Mouse (Mus musculus) limb, embryonic 14.5 days (tissue): ENCODE results near the gene Mex3a. TPM values are rescaled to one million over a fixed set of nuclear protein-coding genes. Genes with fewer than 3 reads are reported as not detected.

ENCODE experiments used
- ATAC-seq: fragments of 200-750 bp; cut with Nextera tagmentation; 2 replicates; pipeline ENCODE4 v1.8.0; 2017; ENCODE audit warnings: low read depth, moderate number of reproducible peaks, moderate TSS enrichment; ENCODE audit not compliant: low FRiP score
- DNase-seq: peaks from one replicate; pipeline ENCODE4 v3.0.0-alpha.2; 2015; ENCODE audit warnings: low spot score
- H3K27ac ChIP-seq: fragments of 300-500 bp; sonication (generic); replicated peaks from 2 replicates; pipeline ENCODE4 v1.5.1; 2014; ENCODE audit warnings: low read depth, mild to moderate bottlenecking, low read length, moderate library complexity, mixed read lengths
- H3K27me3 ChIP-seq: fragments of 300-500 bp; sonication (generic); 2 replicates; pipeline ENCODE4 v1.6.1; 2014; ENCODE audit warnings: low read length, mixed read lengths; ENCODE audit not compliant: control insufficient read depth, insufficient read depth
- H3K36me3 ChIP-seq: fragments of 300-500 bp; sonication (generic); 2 replicates; pipeline ENCODE4 v1.6.1; 2014; ENCODE audit warnings: mild to moderate bottlenecking, low read length, moderate library complexity, mixed read lengths; ENCODE audit not compliant: control insufficient read depth, insufficient read depth
- H3K4me1 ChIP-seq: fragments of 300-500 bp; sonication (generic); 2 replicates; pipeline ENCODE4 v1.6.1; 2014; ENCODE audit warnings: antibody characterized with exemption, low read length, mixed read lengths; ENCODE audit not compliant: control insufficient read depth, insufficient read depth
- H3K4me2 ChIP-seq: fragments of 300-500 bp; sonication (generic); replicated peaks from 2 replicates; pipeline ENCODE4 v1.6.1; 2014; ENCODE audit warnings: low read depth, mild to moderate bottlenecking, low read length, moderate library complexity; ENCODE audit not compliant: severe bottlenecking
- H3K4me3 ChIP-seq: fragments of 300-500 bp; sonication (generic); replicated peaks from 2 replicates; pipeline ENCODE4 v1.5.1; 2014; ENCODE audit warnings: low read length
- H3K9ac ChIP-seq: fragments of 300-500 bp; sonication (generic); 2 replicates; pipeline ENCODE4 v1.6.1; 2014; ENCODE audit warnings: mild to moderate bottlenecking, low read depth, low read length, moderate library complexity; ENCODE audit not compliant: severe bottlenecking
- H3K9me3 ChIP-seq: fragments of 300-500 bp; sonication (generic); 2 replicates; pipeline ENCODE4 v1.6.1; 2016; ENCODE audit warnings: low read length; ENCODE audit not compliant: control insufficient read depth
- POLR2A ChIP-seq: fragments of 200-500 bp; IDR thresholded peaks from 2 replicates; pipeline ENCODE4 v1.8.0; 2012; ENCODE audit warnings: inconsistent platforms, mild to moderate bottlenecking, moderate library complexity, borderline replicate concordance; ENCODE audit not compliant: insufficient read depth, insufficient read length; ENCODE audit errors: extremely low read depth
- WGBS: fragments of 180-500 bp; shearing (Covaris S2); extraction: QIAGEN DNeasy Blood & Tissue Kit; methylation state at CpG from one replicate; pipeline ENCODE4 v1.1.7; 2014; 5-methylcytosine and 5-hydroxymethylcytosine counted together
- polyA plus RNA-seq, 2 experiments: library from polyadenylated mRNA; depleted of rRNA in 1 of 2; stranded (reverse) in 1 of 2; unstranded in 1 of 2; fragments of >200 nt; fragmentation: Nextera tagmentation in 1 of 2; extraction: Ambion mirVana in 1 of 2; gene quantifications; 2 replicates each; pipeline versions ENCODE4 v1.2.1 to v1.2.3; 2012 to 2014

The Mex3a gene
- polyA plus RNA-seq, 2 experiments, result 26.7 to 49.3 TPM

GRCm38 (mm10) chr3:88509250-88509649 lies 22.9 kb upstream of the Mex3a start:
- Histone ChIP-seq H3K9ac (no peak overlapping the region), H3K36me3 (no peaks in the 10 kb centered on the region), H3K27me3 (no peaks in the 10 kb centered on the region), H3K27ac (peak overlapping the region; percentile 92), H3K9me3 (no peaks in the 10 kb centered on the region), H3K4me1 (peaks cover 68% of the 10 kb centered on the region), H3K4me2 (peak overlapping the region; percentile 39), H3K4me3 (peak overlapping the region; percentile 24)
- no peak for ATAC-seq
- TF ChIP-seq POLR2A, result no peak
- WGBS, result 50% methylated on average over 3 of the region's 3 CpGs
- no peak for DNase-seq

- peak within 1 kb of the TSS; percentile 24 for H3K4me3 ChIP-seq
- H3K27ac ChIP-seq, result peak within 1 kb of the TSS; percentile 92
- peak; percentile 93 for ATAC-seq
- H3K4me1 ChIP-seq, result peaks cover 70% of the 10 kb centered on the region
- no peak for TF ChIP-seq POLR2A
- no peaks in the 10 kb centered on the region for H3K27me3 ChIP-seq
- peak within 1 kb of the TSS; percentile 38; the same call in 1 of the 2 replicates for H3K9ac ChIP-seq
- H3K4me2 ChIP-seq, result peak within 1 kb of the TSS; percentile 39
- H3K9me3 ChIP-seq, result no peaks in the 10 kb centered on the region
- H3K36me3 ChIP-seq, result no peaks in the 10 kb centered on the region
- DNase-seq, result peak; percentile 93
- WGBS, result 1% methylated on average over 30 of the region's 31 CpGs
Observed at GRCm38 (mm10) chr3:88509692-88510420, 22.3 kb upstream of the Mex3a start, which contains the start of gene Lmna. Lmna (minus strand) TSS chr3:88509956.

- peak overlapping the region; percentile 24 for H3K4me3 ChIP-seq
- peak overlapping the region; percentile 38; the same call in 1 of the 2 replicates for H3K9ac ChIP-seq
- H3K36me3 ChIP-seq, result no peaks in the 10 kb centered on the region
- H3K4me2 ChIP-seq, result peak overlapping the region; percentile 39
- H3K9me3 ChIP-seq, result no peaks in the 10 kb centered on the region
- H3K4me1 ChIP-seq, result peaks cover 63% of the 10 kb centered on the region
- no peaks in the 10 kb centered on the region for H3K27me3 ChIP-seq
- DNase-seq, result no peak
- H3K27ac ChIP-seq, result peak overlapping the region; percentile 92
- 47% methylated on average over 13 of the region's 13 CpGs for WGBS
- ATAC-seq, result no peak
- TF ChIP-seq POLR2A, result no peak
Observed at GRCm38 (mm10) chr3:88510421-88511289, 21.5 kb upstream of the Mex3a start.

- TF ChIP-seq POLR2A, result no peak
- Histone ChIP-seq H3K27me3 (no peaks in the 10 kb centered on the region), H3K4me1 (peaks cover 54% of the 10 kb centered on the region), H3K4me3 (no peak overlapping the region), H3K9me3 (no peaks in the 10 kb centered on the region), H3K27ac (peak overlapping the region; percentile 77), H3K9ac (no peak overlapping the region), H3K36me3 (no peaks in the 10 kb centered on the region), H3K4me2 (no peak overlapping the region)
- no peak for DNase-seq
- WGBS, result 58% methylated on average over 4 of the region's 4 CpGs
- ATAC-seq, result no peak
Observed at GRCm38 (mm10) chr3:88511559-88511958, 20.6 kb upstream of the Mex3a start.

- no peak for ATAC-seq
- DNase-seq, result peak; percentile 51
- WGBS, result 25% methylated on average over 6 of the region's 6 CpGs
- no peak overlapping the region for H3K9ac ChIP-seq
- no peaks in the 10 kb centered on the region for H3K36me3 ChIP-seq
- peak overlapping the region; percentile 77 for H3K27ac ChIP-seq
- H3K4me2 ChIP-seq, result no peak overlapping the region; the same call in 1 of the 2 replicates
- no peak overlapping the region for H3K4me3 ChIP-seq
- no peak for TF ChIP-seq POLR2A
- no peaks in the 10 kb centered on the region for H3K27me3 ChIP-seq
- no peaks in the 10 kb centered on the region for H3K9me3 ChIP-seq
- peaks cover 52% of the 10 kb centered on the region for H3K4me1 ChIP-seq
Observed at GRCm38 (mm10) chr3:88512141-88512895, 19.9 kb upstream of the Mex3a start.
